Mouse (Mus musculus) erythroblast, embryonic 14.5 days (primary cell): ENCODE measurements at regions not wholly inside any gene's neighbourhood (a gene's known extent, or its start where the extent isn't known, plus 50 kb on each side); places are given as distances from the start of the nearest gene placed in this dataset.

ENCODE experiments used
- H3K27me3 ChIP-seq: 2 replicates; pipeline ENCODE4 v1.6.1; 2012; ENCODE audit warnings: inconsistent platforms; ENCODE audit not compliant: control insufficient read depth
- H3K36me3 ChIP-seq: 2 replicates; pipeline ENCODE4 v1.6.1; 2012; ENCODE audit warnings: mild to moderate bottlenecking, inconsistent platforms; ENCODE audit not compliant: control insufficient read depth
- H3K4me1 ChIP-seq: 2 replicates; pipeline ENCODE4 v1.6.1; 2012; ENCODE audit warnings: inconsistent platforms; ENCODE audit not compliant: control insufficient read depth
- H3K4me3 ChIP-seq: replicated peaks from 2 replicates; pipeline ENCODE3; 2012; ENCODE audit warnings: moderate library complexity, mild to moderate bottlenecking, inconsistent platforms
- H3K9me3 ChIP-seq: 2 replicates; pipeline ENCODE4 v1.6.1; 2012; ENCODE audit warnings: low read length, inconsistent platforms, mixed read lengths; ENCODE audit not compliant: control insufficient read depth
- GATA1 ChIP-seq: IDR thresholded peaks from 2 replicates; pipeline ENCODE4 v1.6.1; 2012; ENCODE audit warnings: low read length, inconsistent platforms, mixed read lengths
- TAL1 ChIP-seq: IDR thresholded peaks from 3 replicates; pipeline ENCODE4 v1.6.1; 2012; ENCODE audit warnings: low read length, inconsistent platforms, mixed read lengths

DNA sequence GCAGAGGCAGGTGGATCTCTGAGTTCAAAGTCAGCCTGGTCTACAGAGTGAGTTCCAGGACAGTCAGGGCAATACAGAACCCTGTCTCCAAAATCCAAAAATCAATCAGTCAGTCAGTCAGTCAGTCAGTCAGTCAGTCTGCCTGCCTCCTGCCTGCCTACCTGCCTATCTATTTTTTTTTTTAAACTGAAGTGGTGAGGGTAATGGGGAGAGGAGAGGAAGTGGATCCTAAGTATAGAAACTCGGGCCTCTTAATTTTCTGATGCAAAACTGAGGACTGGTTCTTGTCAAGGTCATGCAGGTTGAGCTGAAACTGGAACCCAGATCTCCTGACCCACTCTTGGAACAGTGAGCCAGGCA, 126.9 kb upstream of the Map3k1 start:
- Histone ChIP-seq H3K9me3 (no peaks in the 10 kb centered on the region), H3K4me1 (peaks cover 93% of the 10 kb centered on the region), H3K4me3 (no peak overlapping the region)

DNA sequence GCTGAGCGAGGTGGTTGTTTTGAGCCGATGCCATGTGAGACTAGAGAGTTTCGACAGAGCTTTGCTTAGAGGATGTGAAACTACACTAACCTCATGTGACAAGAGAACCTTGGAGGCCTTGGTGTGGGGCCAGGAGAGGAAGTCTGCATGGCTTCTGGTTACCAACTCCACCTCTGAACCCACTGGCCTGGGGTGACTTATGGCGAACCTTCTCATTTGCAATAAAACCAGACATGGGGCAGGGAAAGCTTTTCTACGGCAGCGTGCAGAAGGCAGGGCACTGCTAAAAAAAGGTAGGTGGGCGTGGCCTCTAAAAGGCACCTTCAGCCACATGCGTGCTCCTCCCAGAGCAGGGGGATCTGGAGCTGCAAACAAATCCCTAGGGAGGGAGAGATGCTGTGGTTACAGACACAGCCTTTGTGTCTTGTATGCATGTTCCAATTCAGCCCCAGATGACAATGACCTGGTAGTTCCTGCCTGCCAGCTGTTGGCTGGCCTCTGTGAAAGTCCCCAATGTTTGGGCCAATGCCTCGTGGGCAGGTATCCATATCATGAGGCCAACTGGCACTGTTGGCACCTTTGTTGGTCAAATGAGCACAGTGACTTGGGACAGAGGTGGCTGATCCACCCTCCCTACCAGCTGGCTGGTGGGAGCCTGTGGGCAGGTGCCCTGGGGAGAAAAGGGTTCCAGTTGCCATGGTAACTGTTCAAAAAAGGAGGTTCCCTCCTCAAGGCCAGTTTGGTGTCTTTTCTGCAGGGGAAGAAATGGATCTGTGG, 127.5 kb upstream of the Map3k1 start:
- TF ChIP-seq TAL1 (no peak), GATA1 (no peak)
- Histone ChIP-seq H3K9me3 (no peaks in the 10 kb centered on the region), H3K4me1 (peaks cover 93% of the 10 kb centered on the region), H3K36me3 (no peaks in the 10 kb centered on the region; the same call in 1 of the 2 replicates), H3K27me3 (no peaks in the 10 kb centered on the region), H3K4me3 (no peak overlapping the region)

More for the DNA sequence above, 126.9 kb upstream of the Map3k1 start:
- TF ChIP-seq TAL1 (no peak), GATA1 (no peak)
- Histone ChIP-seq H3K27me3 (no peaks in the 10 kb centered on the region), H3K36me3 (no peaks in the 10 kb centered on the region; the same call in 1 of the 2 replicates)

DNA sequence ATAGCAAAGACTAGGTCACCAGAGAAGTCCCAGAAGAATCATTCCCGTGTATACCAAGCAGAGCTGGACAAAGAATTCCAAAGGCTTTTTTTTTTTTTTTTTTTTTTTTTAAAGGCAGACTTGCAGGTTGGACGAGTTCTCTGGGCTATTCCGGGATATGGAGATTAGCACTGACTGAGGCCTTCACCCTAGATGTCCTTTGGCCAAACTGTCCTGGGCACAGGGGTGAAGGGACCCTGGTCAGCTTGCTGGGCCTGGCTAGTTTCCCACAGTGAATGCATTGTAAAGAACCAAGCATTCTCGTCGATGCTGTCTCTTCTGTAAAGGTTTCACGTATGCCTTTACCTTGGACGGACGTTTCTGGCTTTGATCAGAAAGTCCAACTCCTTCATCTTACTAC, 128.2 kb upstream of the Map3k1 start:
- Histone ChIP-seq H3K4me1 (peaks cover 93% of the 10 kb centered on the region), H3K4me3 (no peak overlapping the region)

DNA sequence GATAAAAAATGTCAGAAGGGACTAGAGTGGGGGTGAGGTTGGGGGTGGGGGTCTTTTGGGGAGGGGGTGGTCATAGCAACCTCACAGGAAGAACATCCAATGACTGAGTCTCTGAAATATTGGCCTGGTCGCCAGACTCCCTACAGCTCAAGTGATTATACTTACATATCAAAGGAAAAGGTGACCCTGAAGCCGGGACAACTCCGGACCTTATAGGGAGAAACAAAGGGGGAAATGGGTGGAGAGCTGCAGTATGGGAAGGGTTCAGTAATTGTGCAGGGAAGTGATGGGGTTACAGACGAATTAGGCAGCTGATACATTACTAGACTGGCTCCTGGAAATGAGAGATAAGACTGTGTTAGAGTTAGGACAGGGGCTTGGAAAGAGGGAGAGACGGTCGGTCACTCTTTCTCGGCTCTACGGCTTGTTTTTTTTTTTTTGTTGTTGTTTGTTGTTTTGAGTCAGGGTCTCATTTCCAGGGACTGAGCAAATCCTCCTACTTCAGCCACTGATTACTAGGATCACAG, 130.2 kb upstream of the Map3k1 start:
- peak overlapping the region; percentile 25 for H3K4me3 ChIP-seq

More for the DNA sequence above, 128.2 kb upstream of the Map3k1 start:
- Histone ChIP-seq H3K27me3 (no peaks in the 10 kb centered on the region), H3K9me3 (no peaks in the 10 kb centered on the region), H3K36me3 (no peaks in the 10 kb centered on the region; the same call in 1 of the 2 replicates)
- TF ChIP-seq GATA1: no peak
- TF ChIP-seq TAL1: no peak

DNA sequence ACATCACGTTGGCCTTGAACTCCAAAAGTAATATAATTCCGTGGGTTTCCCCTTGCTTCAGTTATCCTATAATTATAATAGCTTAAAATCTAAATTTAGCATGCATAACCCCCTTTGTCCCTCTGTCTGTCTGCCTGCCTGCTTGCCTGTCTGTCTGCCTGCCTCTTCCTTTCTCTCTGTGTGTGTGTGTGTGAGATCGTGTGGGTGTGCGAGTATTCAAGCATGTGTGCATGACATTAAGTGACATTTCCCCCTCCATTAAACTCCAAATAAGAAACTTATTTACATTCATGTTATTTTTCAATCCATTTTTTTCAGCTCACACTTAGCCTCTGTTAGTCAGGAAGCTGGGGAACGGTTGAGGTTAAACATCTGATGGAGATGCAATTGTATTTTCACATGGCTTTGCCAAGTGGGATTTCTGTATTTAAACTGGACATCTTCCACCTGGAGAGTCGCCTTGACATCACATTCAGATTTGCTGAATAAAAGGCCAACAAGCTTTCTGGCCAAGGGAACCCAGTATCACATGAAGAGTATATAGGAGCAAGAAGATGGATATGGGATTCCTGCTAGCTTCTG, 130.8 kb upstream of the Map3k1 start:
- peaks cover 97% of the 10 kb centered on the region for H3K4me1 ChIP-seq

More for the DNA sequence above, 130.2 kb upstream of the Map3k1 start:
- H3K27me3 ChIP-seq: no peaks in the 10 kb centered on the region; the same call in 1 of the 2 replicates
- H3K4me1 ChIP-seq: peaks cover 95% of the 10 kb centered on the region
- no peaks in the 10 kb centered on the region for H3K9me3 ChIP-seq
- H3K36me3 ChIP-seq: peaks cover 2% of the 10 kb centered on the region; the same call in 1 of the 2 replicates
- TF ChIP-seq GATA1: 0 out of 2 replicates have a peak, but pooled peaks have one; percentile 32
- TF ChIP-seq TAL1: peak; percentile 54

DNA sequence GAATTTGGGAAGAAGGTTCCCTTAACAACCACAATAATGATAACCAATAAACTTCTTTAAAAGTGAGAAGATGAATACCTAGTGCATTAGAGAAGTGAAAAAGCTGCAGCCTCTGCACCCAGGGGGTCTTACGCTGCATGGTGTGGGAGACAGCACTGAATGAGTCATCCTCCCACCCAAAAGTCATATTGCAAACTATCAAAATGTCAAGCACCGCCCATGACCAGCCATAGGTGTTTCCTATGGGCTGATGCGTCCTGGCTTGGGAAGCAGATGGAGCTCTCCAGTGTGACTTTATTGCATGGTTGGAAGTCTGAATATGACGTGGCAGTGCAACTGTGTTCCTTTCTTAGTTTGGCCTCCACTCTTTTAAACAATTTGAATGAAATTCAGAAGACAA, 131.5 kb upstream of the Map3k1 start:
- Histone ChIP-seq H3K36me3 (peaks cover 2% of the 10 kb centered on the region; the same call in 1 of the 2 replicates), H3K9me3 (no peaks in the 10 kb centered on the region), H3K4me1 (peaks cover 96% of the 10 kb centered on the region), H3K4me3 (peak overlapping the region; percentile 30), H3K27me3 (peaks cover 2% of the 10 kb centered on the region; the same call in 1 of the 2 replicates)
- TF ChIP-seq GATA1 (no peak), TAL1 (no peak)

More for the DNA sequence above, 130.8 kb upstream of the Map3k1 start:
- H3K9me3 ChIP-seq: no peaks in the 10 kb centered on the region
- no peak for TF ChIP-seq TAL1
- TF ChIP-seq GATA1: no peak
- no peak overlapping the region for H3K4me3 ChIP-seq
- H3K36me3 ChIP-seq: peaks cover 2% of the 10 kb centered on the region; the same call in 1 of the 2 replicates
- no peaks in the 10 kb centered on the region; the same call in 1 of the 2 replicates for H3K27me3 ChIP-seq

DNA sequence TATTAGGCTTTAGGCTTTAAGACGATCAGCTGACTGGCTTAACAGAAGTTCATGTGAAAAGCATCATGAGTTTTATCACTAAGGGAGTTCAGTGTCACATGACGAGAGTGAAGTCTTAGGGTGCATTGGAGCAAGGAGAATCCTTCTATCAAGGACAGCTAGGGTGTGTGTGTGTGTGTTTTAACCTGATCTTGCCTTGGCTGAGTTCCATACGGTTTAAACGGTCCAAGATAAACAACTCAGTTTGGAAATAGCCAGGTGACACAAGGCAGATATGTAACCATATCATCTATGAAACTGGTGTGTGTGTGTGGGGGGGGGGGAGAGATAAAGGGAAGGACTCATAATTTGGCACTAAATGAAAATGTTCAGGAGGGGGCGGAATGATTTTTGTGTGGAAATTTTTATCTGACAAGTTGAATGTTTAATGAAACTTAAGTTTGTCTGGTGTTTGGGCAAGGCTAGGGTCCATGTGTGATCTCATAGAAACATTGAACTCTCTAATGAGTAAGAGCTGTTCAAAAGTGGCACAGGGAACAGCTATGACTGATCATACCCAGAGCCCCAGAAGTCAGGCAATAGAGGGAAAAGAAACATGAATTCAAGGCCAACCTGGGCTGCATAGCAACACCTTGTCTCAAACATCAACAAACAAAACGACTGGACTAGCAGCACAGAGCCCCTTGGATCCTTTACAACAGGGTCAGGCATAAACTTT, 132.2 kb upstream of the Map3k1 start:
- Histone ChIP-seq H3K27me3 (peaks cover 4% of the 10 kb centered on the region), H3K36me3 (peaks cover 2% of the 10 kb centered on the region; the same call in 1 of the 2 replicates), H3K4me1 (peaks cover 95% of the 10 kb centered on the region), H3K9me3 (no peaks in the 10 kb centered on the region), H3K4me3 (peak overlapping the region; percentile 30)
- TF ChIP-seq GATA1 (peak; percentile 96), TAL1 (peak; percentile 88)

DNA sequence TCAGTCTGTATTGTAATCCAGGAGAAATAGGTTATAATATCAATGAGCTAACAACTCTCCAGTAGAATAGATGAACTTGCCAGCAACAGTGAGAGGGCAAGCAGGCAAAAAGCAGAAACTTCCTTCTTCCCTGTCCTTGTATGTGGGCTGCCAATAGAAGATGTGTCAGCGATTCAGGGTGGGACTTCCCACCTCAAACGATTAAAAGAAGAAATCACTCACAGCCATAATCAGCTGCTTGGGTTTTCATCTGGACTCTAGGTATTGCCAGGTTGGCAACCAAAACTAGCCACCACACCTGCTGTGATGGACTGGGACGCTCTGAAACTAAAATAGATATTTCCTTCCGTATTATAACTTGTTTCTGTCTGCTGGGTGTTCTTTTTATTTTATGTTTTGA, 133.2 kb upstream of the Map3k1 start:
- peaks cover 4% of the 10 kb centered on the region for H3K27me3 ChIP-seq
- H3K4me1 ChIP-seq: peaks cover 92% of the 10 kb centered on the region
- TF ChIP-seq TAL1 (no peak), GATA1 (no peak)
- H3K9me3 ChIP-seq: no peaks in the 10 kb centered on the region
- H3K4me3 ChIP-seq: no peak overlapping the region
- H3K36me3 ChIP-seq: peaks cover 2% of the 10 kb centered on the region; the same call in 1 of the 2 replicates
